Mouse (Mus musculus) lung, embryonic 14.5 days (tissue): ENCODE results near the gene Alyref. TPM values are rescaled to one million over a fixed set of nuclear protein-coding genes. Genes with fewer than 3 reads are reported as not detected.

ENCODE experiments used
- ATAC-seq: fragments of 200-750 bp; cut with Nextera tagmentation; 2 replicates; pipeline ENCODE4 v1.8.0; 2017; ENCODE audit warnings: mild to moderate bottlenecking, moderate TSS enrichment, moderate library complexity; ENCODE audit not compliant: insufficient read depth
- DNase-seq: peaks from one replicate; pipeline ENCODE4 v3.0.0-alpha.2; 2015
- H3K27ac ChIP-seq: fragments of 300-500 bp; sonication (generic); 2 replicates; pipeline ENCODE4 v1.5.1; 2014; ENCODE audit warnings: low read depth, mild to moderate bottlenecking, moderate library complexity
- H3K27me3 ChIP-seq: fragments of 300-500 bp; sonication (generic); 2 replicates; pipeline ENCODE4 v1.6.1; 2014; ENCODE audit warnings: low read length, control low read depth; ENCODE audit not compliant: insufficient read depth
- H3K36me3 ChIP-seq: fragments of 300-500 bp; sonication (generic); 2 replicates; pipeline ENCODE4 v1.6.1; 2014; ENCODE audit warnings: control low read depth; ENCODE audit not compliant: insufficient read depth
- H3K4me1 ChIP-seq: fragments of 300-500 bp; sonication (generic); 2 replicates; pipeline ENCODE4 v1.6.1; 2014; ENCODE audit warnings: antibody characterized with exemption, control low read depth; ENCODE audit not compliant: insufficient read depth
- H3K4me2 ChIP-seq: fragments of 300-500 bp; sonication (generic); 2 replicates; pipeline ENCODE4 v1.6.1; 2014; ENCODE audit warnings: mild to moderate bottlenecking
- H3K4me3 ChIP-seq: fragments of 300-500 bp; sonication (generic); 2 replicates; pipeline ENCODE4 v1.5.1; 2014; ENCODE audit warnings: low read depth, low read length
- H3K9ac ChIP-seq: fragments of 300-500 bp; sonication (generic); 2 replicates; pipeline ENCODE4 v1.6.1; 2014
- H3K9me3 ChIP-seq: fragments of 300-500 bp; sonication (generic); 2 replicates; pipeline ENCODE4 v1.6.1; 2016; ENCODE audit warnings: low read depth, low read length, control low read depth
- CTCF ChIP-seq: IDR thresholded peaks from 2 replicates; pipeline ENCODE4 v1.5.1; 2016; ENCODE audit warnings: antibody characterized with exemption, low read depth
- WGBS: fragments of 180-500 bp; shearing (Covaris S2); extraction: QIAGEN DNeasy Blood & Tissue Kit; methylation state at CpG from one replicate; pipeline ENCODE4 v1.1.7; 2014; 5-methylcytosine and 5-hydroxymethylcytosine counted together
- microRNA-seq: library from miRNA; unstranded; fragments of <30 nt; microRNA quantifications from one replicate; pipeline ENCODE4, GENCODE M21; 2016; ENCODE audit warnings: borderline number of aligned reads
- polyA plus RNA-seq: library from polyadenylated mRNA; unstranded; fragments of >200 nt; fragmentation: Nextera tagmentation; extraction: Ambion mirVana; gene quantifications from 2 replicates; pipeline ENCODE4 v1.2.1, GENCODE M21; 2014

The Alyref gene
- polyA plus RNA-seq, 1 experiment from 2014 or later, result 617 TPM

DNA sequence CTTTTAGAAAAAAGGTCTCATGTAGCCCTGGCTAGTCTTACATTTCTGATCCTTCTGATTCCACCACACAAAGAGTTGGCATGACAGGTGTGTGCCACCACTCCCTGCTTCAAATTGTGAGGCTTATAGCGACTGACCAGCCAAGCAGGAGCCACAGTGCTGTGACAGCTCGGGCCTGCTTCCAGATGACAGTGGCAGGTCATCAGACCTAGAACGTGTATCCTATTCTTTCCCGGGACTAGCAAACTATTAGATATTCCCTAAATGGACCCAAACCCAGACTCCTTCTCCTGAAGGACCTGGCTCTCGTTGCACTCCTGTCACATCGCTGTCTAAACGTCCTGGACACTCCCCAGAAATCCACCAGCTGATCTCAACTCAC is 49.4 kb downstream of the Alyref start:
- peak overlapping the region; percentile 96 for H3K4me2 ChIP-seq
- TF ChIP-seq CTCF, result no peak
- no peak for DNase-seq

GRCm38 (mm10) chr11:120548214-120548613 is 50.0 kb downstream of the Alyref start:
- no peak for ATAC-seq
- no peak overlapping the region for H3K27ac ChIP-seq
- WGBS, result 79% methylated on average over 3 of the region's 3 CpGs

More for the DNA sequence above, 49.4 kb downstream of the Alyref start:
- H3K9me3 ChIP-seq, result no peaks in the 10 kb centered on the region
- H3K27ac ChIP-seq, result peak overlapping the region; percentile 96
- no peak for ATAC-seq
- 16% methylated on average over 7 of the region's 7 CpGs for WGBS
- no peaks in the 10 kb centered on the region for H3K27me3 ChIP-seq
- peaks cover 25% of the 10 kb centered on the region for H3K36me3 ChIP-seq
- H3K4me3 ChIP-seq, result peak overlapping the region; percentile 98
- H3K9ac ChIP-seq, result peak overlapping the region; percentile 95
- peaks cover 14% of the 10 kb centered on the region for H3K4me1 ChIP-seq

GRCm38 (mm10) chr11:120547469-120547868 is 50.7 kb downstream of the Alyref start:
- Histone ChIP-seq H3K36me3 (peaks cover 38% of the 10 kb centered on the region), H3K9ac (no peak overlapping the region; the same call in 1 of the 2 replicates), H3K4me2 (no peak overlapping the region), H3K9me3 (no peaks in the 10 kb centered on the region), H3K27ac (no peak overlapping the region), H3K27me3 (no peaks in the 10 kb centered on the region), H3K4me3 (no peak overlapping the region), H3K4me1 (peaks cover 14% of the 10 kb centered on the region)
- peak; percentile 35 for DNase-seq
- peak; percentile 21; the same call in 1 of the 2 replicates for TF ChIP-seq CTCF
- ATAC-seq, result no peak
- WGBS, result 58% methylated on average over 2 of the region's 2 CpGs

More at GRCm38 (mm10) chr11:120548214-120548613, 50.0 kb downstream of the Alyref start:
- Histone ChIP-seq H3K9ac (peak overlapping the region; percentile 95), H3K4me3 (peak overlapping the region; percentile 98), H3K4me2 (peak overlapping the region; percentile 96), H3K36me3 (peaks cover 31% of the 10 kb centered on the region), H3K4me1 (peaks cover 14% of the 10 kb centered on the region), H3K9me3 (no peaks in the 10 kb centered on the region), H3K27me3 (no peaks in the 10 kb centered on the region)
- DNase-seq, result no peak
- TF ChIP-seq CTCF, result no peak

DNA sequence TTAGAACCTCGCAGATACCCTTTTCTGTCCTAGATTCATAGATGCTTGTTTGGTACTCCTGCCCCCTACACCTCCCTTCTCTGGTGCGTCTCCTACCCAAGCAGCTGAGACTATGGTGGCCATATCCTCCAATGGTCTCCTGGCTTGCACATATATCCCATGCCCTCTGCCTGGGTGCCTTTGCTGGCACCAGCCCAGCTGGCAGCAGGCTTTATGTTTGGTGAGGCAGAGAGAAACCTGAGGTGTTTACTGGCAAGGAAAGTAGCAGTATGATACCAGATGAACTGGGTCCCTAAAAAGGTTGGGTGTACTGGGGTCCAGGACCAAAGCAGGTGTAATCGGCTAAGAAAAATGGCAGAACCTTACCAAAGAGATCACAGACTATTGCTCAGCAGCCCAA is 52.2 kb downstream of the Alyref start:
- no peak overlapping the region for H3K27ac ChIP-seq
- H3K9ac ChIP-seq, result no peak overlapping the region
- peaks cover 48% of the 10 kb centered on the region for H3K36me3 ChIP-seq
- H3K4me2 ChIP-seq, result no peak overlapping the region
- H3K4me1 ChIP-seq, result peaks cover 14% of the 10 kb centered on the region
- ATAC-seq (no peak), DNase-seq (no peak)
- no peak overlapping the region for H3K4me3 ChIP-seq
- 87% methylated on average over 3 of the region's 3 CpGs for WGBS
- TF ChIP-seq CTCF, result no peak
- H3K27me3 ChIP-seq, result no peaks in the 10 kb centered on the region
- no peaks in the 10 kb centered on the region for H3K9me3 ChIP-seq

GRCm38 (mm10) chr11:120542376-120542775 is 55.8 kb downstream of the Alyref start:
- no peak for TF ChIP-seq CTCF
- no peak for DNase-seq
- Histone ChIP-seq H3K9me3 (no peaks in the 10 kb centered on the region), H3K9ac (no peak overlapping the region), H3K4me1 (peaks cover 6% of the 10 kb centered on the region), H3K4me2 (no peak overlapping the region), H3K36me3 (peaks cover 48% of the 10 kb centered on the region), H3K4me3 (no peak overlapping the region), H3K27ac (no peak overlapping the region), H3K27me3 (no peaks in the 10 kb centered on the region)
- WGBS, result 81% methylated on average over 6 of the region's 6 CpGs
- no peak for ATAC-seq

Small RNAs within 50 kb of the gene (microRNA-seq; reads per million reads assigned to microRNA genes)
- gene Mir6936, result 1.2 reads per million

Other genes starting within 250 kb of the Alyref start
- 2,614 and 2,926 TPM in 2 replicates for gene Actg1, start 249.8 kb downstream of the Alyref start, polyA plus RNA-seq
- gene Fscn2, start 236.8 kb downstream of the Alyref start, polyA plus RNA-seq, result 0.23 and 0.57 TPM in 2 replicates
- gene Faap100, start 219.6 kb downstream of the Alyref start, polyA plus RNA-seq, result 35.6 and 44.5 TPM in 2 replicates
- gene Nploc4, start 160.7 kb downstream of the Alyref start, polyA plus RNA-seq, result 42.1 and 51.4 TPM in 2 replicates
- gene Tspan10, start 155.7 kb downstream of the Alyref start, polyA plus RNA-seq, result not detected in 2 replicates
- gene Pde6g, start 144.9 kb downstream of the Alyref start, polyA plus RNA-seq, result 0.18 TPM in 1 of 2 replicates, not detected in the other
- gene Oxld1, start 140.3 kb downstream of the Alyref start, polyA plus RNA-seq, result 10.9 and 11.2 TPM in 2 replicates
- gene Ccdc137, start 140.2 kb downstream of the Alyref start, polyA plus RNA-seq, result 32.2 and 34.6 TPM in 2 replicates
- gene Arl16, start 130.8 kb downstream of the Alyref start, polyA plus RNA-seq, result 42.9 and 44.4 TPM in 2 replicates
- gene Mrpl12, start 113.8 kb downstream of the Alyref start, polyA plus RNA-seq, result 150 and 162 TPM in 2 replicates
- 68.9 and 71.3 TPM in 2 replicates for gene Slc25a10, start 106.5 kb downstream of the Alyref start, polyA plus RNA-seq
- gene Gcgr, start 67.7 kb downstream of the Alyref start, polyA plus RNA-seq, result 0.59 and 1.4 TPM in 2 replicates
- 226 and 229 TPM in 2 replicates for gene Mcrip1, start 48.6 kb downstream of the Alyref start, polyA plus RNA-seq
- not detected in 2 replicates for gene Ppp1r27, start 47.2 kb downstream of the Alyref start, polyA plus RNA-seq
- gene P4hb, start 25.1 kb downstream of the Alyref start, polyA plus RNA-seq, result 872 and 897 TPM in 2 replicates
- gene Arhgdia, start 16.7 kb downstream of the Alyref start, polyA plus RNA-seq, result 717 and 734 TPM in 2 replicates
- 229 and 237 TPM in 2 replicates for gene Anapc11, start 56 bp upstream of the Alyref start, polyA plus RNA-seq
- 0.89 and 1.3 TPM in 2 replicates for gene Npb, start 10.1 kb upstream of the Alyref start, polyA plus RNA-seq
- gene Pcyt2, start 19.6 kb upstream of the Alyref start, polyA plus RNA-seq, result 95.3 and 99.5 TPM in 2 replicates
- gene Sirt7, start 26.9 kb upstream of the Alyref start, polyA plus RNA-seq, result 26.1 and 33.1 TPM in 2 replicates
- gene Mafg, start 35.2 kb upstream of the Alyref start, polyA plus RNA-seq, result 25.3 and 28.6 TPM in 2 replicates
- gene Pycr1, start 45.4 kb upstream of the Alyref start, polyA plus RNA-seq, result 29.0 and 29.8 TPM in 2 replicates
- gene Myadml2, start 49.8 kb upstream of the Alyref start, polyA plus RNA-seq, result 1.1 TPM in 1 of 2 replicates, not detected in the other
- gene Notum, start 62.8 kb upstream of the Alyref start, polyA plus RNA-seq, result 3.9 and 5.3 TPM in 2 replicates
- gene Aspscr1, start 74.6 kb upstream of the Alyref start, polyA plus RNA-seq, result 124 and 130 TPM in 2 replicates
- gene Cenpx, start 115.4 kb upstream of the Alyref start, polyA plus RNA-seq, result 168 and 173 TPM in 2 replicates
- gene Lrrc45, start 115.6 kb upstream of the Alyref start, polyA plus RNA-seq, result 44.1 and 46.1 TPM in 2 replicates
- 10.3 and 10.7 TPM in 2 replicates for gene Rac3, start 123.1 kb upstream of the Alyref start, polyA plus RNA-seq
- gene Dcxr, start 128.9 kb upstream of the Alyref start, polyA plus RNA-seq, result 27.2 and 29.7 TPM in 2 replicates
- 14.7 and 19.6 TPM in 2 replicates for gene Cbr2, start 133.7 kb upstream of the Alyref start, polyA plus RNA-seq
- gene Hmga1b, start 164.4 kb upstream of the Alyref start, polyA plus RNA-seq, result 5.3 and 7.3 TPM in 2 replicates
- gene Rfng, start 185.8 kb upstream of the Alyref start, polyA plus RNA-seq, result 33.0 and 34.0 TPM in 2 replicates
- 240 and 257 TPM in 2 replicates for gene Gps1, start 185.9 kb upstream of the Alyref start, polyA plus RNA-seq
- 77.2 and 87.4 TPM in 2 replicates for gene Dus1l, start 198.0 kb upstream of the Alyref start, polyA plus RNA-seq
- 83.3 and 95.5 TPM in 2 replicates for gene Fasn, start 226.2 kb upstream of the Alyref start, polyA plus RNA-seq